Mouse (Mus musculus): ENCODE measurements around the gene Rnf114.

DNA sequence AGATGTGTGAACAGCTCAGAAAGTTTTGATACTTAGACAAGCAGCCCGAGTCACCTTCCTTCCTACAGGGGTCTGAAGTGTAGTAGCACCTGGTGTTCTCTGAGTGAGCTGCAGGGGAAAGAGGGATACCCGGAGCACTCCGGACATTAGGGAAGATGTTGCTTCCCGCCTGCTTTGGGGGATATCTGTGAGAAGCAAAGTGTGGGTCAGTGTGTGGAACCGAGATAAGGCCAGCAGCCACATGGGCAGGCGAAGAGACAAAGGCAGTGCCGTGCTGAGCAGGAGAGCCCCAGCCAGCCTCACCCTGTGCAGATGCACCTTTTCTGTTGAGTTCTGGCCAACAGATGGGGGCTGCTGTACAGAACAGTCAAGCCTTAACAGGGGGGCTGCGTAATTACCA lies 44.8 kb upstream of the Rnf114 start:
- TF ChIP-seq CTCF (IDR thresholded peaks at IDR 0.05; ENCODE audit: control insufficient read depth, insufficient read depth, low read length) (no peak), POLR2A (IDR thresholded peaks at IDR 0.05; ENCODE audit: borderline replicate concordance, control insufficient read depth, low read depth, low read length) (no peak)
